Mouse (Mus musculus): ENCODE results near the gene Slc8a1.

Gene Slc8a1

GRCm38 (mm10) chr17:81504040-81504439, 234.1 kb downstream of the Slc8a1 start:
- DNase-seq (ENCODE audit: low read depth): no peak

GRCm38 (mm10) chr17:81502732-81503131, 235.4 kb downstream of the Slc8a1 start:
- DNase-seq (ENCODE audit: low read depth): no peak

GRCm38 (mm10) chr17:81500686-81501407, 237.3 kb downstream of the Slc8a1 start:
- no peak for DNase-seq (ENCODE audit: low read depth)

- no peak for DNase-seq (ENCODE audit: low read depth)
These were observed 240.3 kb downstream of the Slc8a1 start for GRCm38 (mm10) chr17:81497919-81498318.

- no peak for DNase-seq (ENCODE audit: low read depth)
These were observed 241.6 kb downstream of the Slc8a1 start for GRCm38 (mm10) chr17:81496616-81497015.

- no peak for DNase-seq (ENCODE audit: low read depth)
These were observed 245.8 kb downstream of the Slc8a1 start for GRCm38 (mm10) chr17:81492216-81492865.

- DNase-seq (ENCODE audit: low read depth): no peak
These were observed 251.8 kb downstream of the Slc8a1 start for GRCm38 (mm10) chr17:81486388-81486787.

GRCm38 (mm10) chr17:81481843-81482490, 256.2 kb downstream of the Slc8a1 start:
- DNase-seq (ENCODE audit: low read depth): no peak

GRCm38 (mm10) chr17:81480351-81481161, 257.6 kb downstream of the Slc8a1 start:
- DNase-seq (ENCODE audit: low read depth): no peak

GRCm38 (mm10) chr17:81479807-81480206, 258.4 kb downstream of the Slc8a1 start:
- DNase-seq (ENCODE audit: low read depth): no peak

- no peak for DNase-seq (ENCODE audit: low read depth)
These were observed 260.8 kb downstream of the Slc8a1 start for GRCm38 (mm10) chr17:81477420-81477819.

GRCm38 (mm10) chr17:81473363-81473762, 264.8 kb downstream of the Slc8a1 start:
- DNase-seq (ENCODE audit: low read depth): no peak

GRCm38 (mm10) chr17:81468941-81469340, 269.2 kb downstream of the Slc8a1 start:
- DNase-seq (ENCODE audit: low read depth): no peak

- no peak for DNase-seq (ENCODE audit: low read depth)
These were observed 278.8 kb downstream of the Slc8a1 start for GRCm38 (mm10) chr17:81459379-81459778.

GRCm38 (mm10) chr17:81455977-81456376, 282.2 kb downstream of the Slc8a1 start:
- no peak for DNase-seq (ENCODE audit: low read depth)

GRCm38 (mm10) chr17:81455269-81455668, 282.9 kb downstream of the Slc8a1 start:
- DNase-seq (ENCODE audit: low read depth): no peak

- DNase-seq (ENCODE audit: low read depth): no peak
These were observed 296.7 kb downstream of the Slc8a1 start, which contains the start of gene Gm11096 for GRCm38 (mm10) chr17:81441463-81441862. TSS of gene Gm11096 (plus strand) at chr17:81441763.

GRCm38 (mm10) chr17:81433148-81433547, 305.0 kb downstream of the Slc8a1 start:
- DNase-seq (ENCODE audit: low read depth): no peak

- DNase-seq (ENCODE audit: low read depth): no peak
These were observed 305.4 kb downstream of the Slc8a1 start for GRCm38 (mm10) chr17:81432733-81433132.

GRCm38 (mm10) chr17:81427245-81427644, 310.9 kb downstream of the Slc8a1 start:
- no peak for DNase-seq (ENCODE audit: low read depth)

GRCm38 (mm10) chr17:81424256-81424912, 313.8 kb downstream of the Slc8a1 start:
- no peak for DNase-seq (ENCODE audit: low read depth)
